Mouse (Mus musculus) MEL (cell line): ENCODE measurements around the gene Keap1. TPM values are rescaled to one million over a fixed set of nuclear protein-coding genes. Genes with fewer than 3 reads are reported as not detected.
A peak's percentile ranks its signal among the peaks of the same experiment; 100 is the strongest.
"Not testable (repeated sequence)": the region's sequence is repeated elsewhere in the genome, so short reads cannot be mapped to it uniquely, and the experiment has no call there.

Source experiments
- DNase-seq: peaks from one replicate; pipeline ENCODE4 v3.0.0; 2011; ENCODE audit warnings: low read depth, low spot score
- H3K27ac ChIP-seq: 2 replicates; pipeline ENCODE4 v1.5.1; 2012; ENCODE audit warnings: low read depth, mild to moderate bottlenecking, control low read depth, low read length, moderate library complexity; ENCODE audit not compliant: control insufficient read depth
- H3K27me3 ChIP-seq, 2 experiments: fragments of 150-350 bp in 1 of 2; sonication (generic) in 1 of 2; 2 replicates each; pipeline ENCODE4 v1.6.1; 2012; ENCODE audit warnings: low read length in 2 of 2, mild to moderate bottlenecking in 2 of 2, improper control_type of control experiment in 1 of 2, moderate library complexity in 1 of 2; ENCODE audit not compliant: insufficient read depth in 2 of 2, control insufficient read depth in 1 of 2
- H3K36me3 ChIP-seq, 2 experiments: 2 replicates each; pipeline ENCODE4 v1.6.1; 2012 to 2014; ENCODE audit warnings: low read length in 2 of 2, improper control_type of control experiment in 1 of 2, inconsistent platforms in 1 of 2, mild to moderate bottlenecking in 1 of 2; ENCODE audit not compliant: insufficient read depth in 2 of 2, control insufficient read depth in 1 of 2
- H3K4me1 ChIP-seq, 2 experiments: fragments of 150-350 bp in 1 of 2; sonication (generic) in 1 of 2; 2 replicates each; pipeline ENCODE4 v1.6.1; 2012; ENCODE audit warnings: low read length in 2 of 2, improper control_type of control experiment in 1 of 2, mild to moderate bottlenecking in 1 of 2; ENCODE audit not compliant: insufficient read depth in 2 of 2, control insufficient read depth in 1 of 2
- H3K4me3 ChIP-seq, 2 experiments: fragments of 150-350 bp in 1 of 2; sonication (generic) in 1 of 2; 2 replicates each; pipeline ENCODE4 v1.5.1; 2012; ENCODE audit warnings: low read depth in 2 of 2, low read length in 2 of 2, mild to moderate bottlenecking in 2 of 2, moderate library complexity in 2 of 2, control low read depth in 1 of 2, improper control_type of control experiment in 1 of 2; ENCODE audit not compliant: control insufficient read depth in 1 of 2, insufficient read depth in 1 of 2
- H3K79me2 ChIP-seq: 2 replicates; pipeline ENCODE4 v1.6.1; 2012; ENCODE audit warnings: mild to moderate bottlenecking, low read length, moderate library complexity; ENCODE audit not compliant: control insufficient read depth, poor library complexity, insufficient read depth
- H3K9ac ChIP-seq: 2 replicates; pipeline ENCODE4 v1.6.1; 2012; ENCODE audit warnings: low read depth, mild to moderate bottlenecking, control low read depth, low read length, moderate library complexity; ENCODE audit not compliant: control insufficient read depth, poor library complexity, severe bottlenecking
- H3K9me3 ChIP-seq: fragments of 150-350 bp; sonication (generic); replicated peaks from 2 replicates; pipeline ENCODE4 v1.6.1; 2012; ENCODE audit warnings: mild to moderate bottlenecking, low read length, improper control_type of control experiment, moderate library complexity; ENCODE audit not compliant: insufficient read depth
- BHLHE40 ChIP-seq: IDR thresholded peaks from 2 replicates; pipeline ENCODE4 v1.6.1; 2012; ENCODE audit warnings: low read depth, mild to moderate bottlenecking, inconsistent platforms, low read length, improper control_type of control experiment, borderline replicate concordance
- CHD1 ChIP-seq: IDR thresholded peaks from 2 replicates; pipeline ENCODE4 v1.6.1; 2012; ENCODE audit warnings: low read depth, mild to moderate bottlenecking, inconsistent platforms, low read length, improper control_type of control experiment
- CTCF ChIP-seq, 3 experiments: IDR thresholded peaks in 2 of 3; conservative IDR thresholded peaks in 1 of 3; 2 replicates each; pipeline ENCODE4 v1.5.1; 2011 to 2012; ENCODE audit warnings: low read length in 3 of 3, low read depth in 2 of 3, mild to moderate bottlenecking in 2 of 3, improper control_type of control experiment in 1 of 3, inconsistent platforms in 1 of 3, mixed read lengths in 1 of 3, moderate library complexity in 1 of 3; ENCODE audit not compliant: control insufficient read depth in 1 of 3, insufficient read depth in 1 of 3, poor library complexity in 1 of 3, severe bottlenecking in 1 of 3
- E2F4 ChIP-seq: IDR thresholded peaks from 2 replicates; pipeline ENCODE4 v1.6.1; 2011; ENCODE audit warnings: low read depth, low read length, improper control_type of control experiment, borderline replicate concordance
- GABPA ChIP-seq: IDR thresholded peaks from 2 replicates; pipeline ENCODE4 v1.6.1; 2012; ENCODE audit warnings: low read depth, mild to moderate bottlenecking, inconsistent platforms, low read length, improper control_type of control experiment, moderate library complexity
- GATA1 ChIP-seq: IDR thresholded peaks from 2 replicates; pipeline ENCODE4 v1.6.1; 2011; ENCODE audit warnings: low read depth, low read length, improper control_type of control experiment
- JUND ChIP-seq: IDR thresholded peaks from 2 replicates; pipeline ENCODE4 v1.6.1; 2011; ENCODE audit warnings: low read depth, mild to moderate bottlenecking, improper control_type of control experiment, low read length
- MAX ChIP-seq: IDR thresholded peaks from 2 replicates; pipeline ENCODE4 v1.6.1; 2011; ENCODE audit warnings: low read length, improper control_type of control experiment
- MXI1 ChIP-seq: IDR thresholded peaks from 2 replicates; pipeline ENCODE4 v1.6.1; 2011; ENCODE audit warnings: mild to moderate bottlenecking, low read depth, low read length, improper control_type of control experiment
- MYC ChIP-seq: IDR thresholded peaks from 2 replicates; pipeline ENCODE4 v1.6.1; 2011; ENCODE audit warnings: low read depth, mild to moderate bottlenecking, low read length, improper control_type of control experiment, moderate library complexity
- NELFE ChIP-seq: IDR thresholded peaks from 2 replicates; pipeline ENCODE4 v1.6.1; 2011; ENCODE audit warnings: low read depth, low read length, improper control_type of control experiment
- NRF1 ChIP-seq: IDR thresholded peaks from 2 replicates; pipeline ENCODE4 v1.6.1; 2014; ENCODE audit warnings: low read depth, mild to moderate bottlenecking, inconsistent platforms, low read length, improper control_type of control experiment, moderate library complexity; ENCODE audit not compliant: poor library complexity, insufficient read depth, severe bottlenecking
- POLR2AphosphoS5 ChIP-seq: IDR thresholded peaks from 2 replicates; pipeline ENCODE4 v1.6.1; 2012; ENCODE audit warnings: low read depth, borderline replicate concordance, mild to moderate bottlenecking, inconsistent platforms, low read length, moderate library complexity, mixed read lengths
- RCOR1 ChIP-seq: IDR thresholded peaks from 2 replicates; pipeline ENCODE4 v1.6.1; 2012; ENCODE audit warnings: low read depth, mild to moderate bottlenecking, inconsistent platforms, low read length, improper control_type of control experiment
- TAL1 ChIP-seq: IDR thresholded peaks from 2 replicates; pipeline ENCODE4 v1.6.1; 2012; ENCODE audit warnings: mild to moderate bottlenecking, inconsistent platforms, low read length, moderate library complexity, mixed read lengths
- TBP ChIP-seq: IDR thresholded peaks from 2 replicates; pipeline ENCODE4 v1.8.0; 2011; ENCODE audit warnings: low read depth, low read length, improper control_type of control experiment
- TCF12 ChIP-seq: IDR thresholded peaks from 2 replicates; pipeline ENCODE4 v1.6.1; 2014; ENCODE audit warnings: low read depth, mild to moderate bottlenecking, inconsistent platforms, low read length, improper control_type of control experiment, moderate library complexity
- UBTF ChIP-seq: IDR thresholded peaks from 2 replicates; pipeline ENCODE4 v1.6.1; 2012; ENCODE audit warnings: low read depth, mild to moderate bottlenecking, inconsistent platforms, low read length, improper control_type of control experiment, moderate library complexity, borderline replicate concordance; ENCODE audit not compliant: insufficient read depth
- USF1 ChIP-seq: IDR thresholded peaks from 2 replicates; pipeline ENCODE4 v1.6.1; 2014; ENCODE audit warnings: low read depth, mild to moderate bottlenecking, inconsistent platforms, low read length, improper control_type of control experiment, moderate library complexity
- ZC3H11A ChIP-seq: IDR thresholded peaks from 2 replicates; pipeline ENCODE4 v1.6.1; 2012; ENCODE audit warnings: low read depth, mild to moderate bottlenecking, inconsistent platforms, low read length, improper control_type of control experiment
- ZNF384 ChIP-seq: IDR thresholded peaks from 2 replicates; pipeline ENCODE4 v1.6.1; 2012; ENCODE audit warnings: low read depth, mild to moderate bottlenecking, inconsistent platforms, low read length, improper control_type of control experiment
- polyA plus RNA-seq, 2 experiments: library from polyadenylated mRNA; stranded (reverse) in 1 of 2; unstranded in 1 of 2; fragments of >175 nt in 1 of 2; fragments of >200 nt in 1 of 2; gene quantifications; 2 replicates each; pipeline versions ENCODE4 v1.2.1 to v1.2.4; 2012; ENCODE audit warnings: low replicate concordance in 2 of 2, low read depth in 1 of 2; ENCODE audit not compliant: insufficient read length in 2 of 2, insufficient read depth in 1 of 2, missing spikeins in 1 of 2
- total RNA-seq: library from RNA; depleted of rRNA; stranded (reverse); fragments of 300-350 nt; gene quantifications from 2 replicates; pipeline ENCODE4 v1.2.3, GENCODE M21; 2012

Keap1 gene
- total and polyA plus RNA-seq, 3 experiments, result 67.5 to 174 (median 171) TPM

DNA sequence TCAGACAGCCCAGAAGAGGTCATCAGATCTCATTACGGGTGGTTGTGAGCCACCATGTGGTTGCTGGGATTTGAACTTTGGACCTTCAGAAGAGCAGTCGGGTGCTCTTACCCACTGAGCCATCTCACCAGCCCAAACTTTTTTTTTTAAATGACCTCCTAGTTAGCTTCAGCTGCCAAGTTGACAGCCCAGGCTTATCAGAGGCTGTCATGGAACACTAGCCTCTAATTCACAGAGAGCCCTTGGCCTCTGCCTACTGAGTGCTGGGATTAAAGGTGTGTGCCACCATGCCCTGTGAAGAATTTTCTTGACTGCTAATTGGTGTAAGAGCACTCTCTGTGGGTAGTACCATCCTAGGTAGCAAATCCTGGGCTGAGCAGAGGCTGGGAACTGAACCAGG lies 15.7 kb downstream of the Keap1 start:
- not testable (repeated sequence) for H3K27ac ChIP-seq, H3K27me3 ChIP-seq, H3K9ac ChIP-seq, H3K79me2 ChIP-seq, H3K9me3 ChIP-seq, H3K4me3 ChIP-seq
- DNase-seq, result peak; percentile 61
- H3K4me1 ChIP-seq, result peaks cover 4 to 28% of the 10 kb centered on the region in 2 experiments; a peak in 3 of 4 replicates
- TF ChIP-seq CTCF (IDR thresholded peaks at IDR 0.05 in 2 of 3, conservative IDR thresholded peaks at IDR 0.05 in 1 of 3; ENCODE audit: control insufficient read depth in 1 of 3, insufficient read depth in 1 of 3, low read depth in 2 of 3, low read length in 3 of 3, poor library complexity in 1 of 3, severe bottlenecking in 1 of 3), result 0 out of 6 replicates have a peak, but pooled peaks of 1 of the 3 experiments have one; percentile 2
- peak; percentile 89 for TF ChIP-seq TBP
- H3K36me3 ChIP-seq, result peaks cover 0 to 24% of the 10 kb centered on the region in 2 experiments; a peak in 2 of 4 replicates

DNA sequence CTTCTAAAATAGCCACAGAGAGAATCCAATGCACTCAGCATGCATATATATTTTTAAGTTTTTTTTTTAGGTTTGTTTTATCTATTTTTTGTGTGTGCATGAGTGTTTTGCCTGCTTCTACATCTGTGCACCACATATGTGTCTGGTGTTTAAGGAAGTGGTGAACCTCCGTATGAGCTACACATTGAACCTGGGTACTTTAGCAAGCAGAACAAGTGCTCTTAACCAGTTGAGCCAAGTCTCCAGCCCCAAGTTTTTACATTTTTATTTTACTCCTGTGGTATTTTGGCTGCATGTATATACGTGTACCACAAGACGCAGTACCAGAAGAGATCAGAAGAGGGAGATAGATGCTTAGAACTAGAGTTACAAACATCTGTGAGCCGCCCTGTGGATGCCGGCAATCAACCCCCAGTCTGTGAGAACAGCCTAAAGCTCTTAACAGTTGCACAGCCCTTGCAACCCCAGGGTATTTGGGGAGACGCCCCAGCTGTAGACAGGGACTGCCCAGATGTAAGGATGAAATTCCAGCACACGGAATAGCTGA lies 17.7 kb downstream of the Keap1 start:
- Histone ChIP-seq H3K9me3 (no peaks in the 10 kb centered on the region), H3K27me3 (no peaks in the 10 kb centered on the region), H3K79me2 (no peaks in the 10 kb centered on the region), H3K9ac (peak overlapping the region; percentile 70), H3K36me3 (peaks cover 0 to 23% of the 10 kb centered on the region in 2 experiments; a peak in 2 of 4 replicates), H3K4me1 (peaks cover 2 to 23% of the 10 kb centered on the region in 2 experiments; a peak in 3 of 4 replicates), H3K27ac (peak overlapping the region; percentile 83), H3K4me3 (peak overlapping the region; percentile 23 to 63)
- peak; percentile 99 for DNase-seq
- peak; percentile 82; the same call in 1 of the 2 replicates for TF ChIP-seq UBTF
- no peak for TF ChIP-seq JUND
- TF ChIP-seq CTCF (IDR thresholded peaks at IDR 0.05 in 2 of 3, conservative IDR thresholded peaks at IDR 0.05 in 1 of 3; ENCODE audit: control insufficient read depth in 1 of 3, insufficient read depth in 1 of 3, low read depth in 2 of 3, low read length in 3 of 3, poor library complexity in 1 of 3, severe bottlenecking in 1 of 3), result peak in 2 of 3 experiments; percentile 66 to 94; a peak in 4 of 6 replicates
- peak; percentile 50; the same call in 1 of the 2 replicates for TF ChIP-seq TBP

DNA sequence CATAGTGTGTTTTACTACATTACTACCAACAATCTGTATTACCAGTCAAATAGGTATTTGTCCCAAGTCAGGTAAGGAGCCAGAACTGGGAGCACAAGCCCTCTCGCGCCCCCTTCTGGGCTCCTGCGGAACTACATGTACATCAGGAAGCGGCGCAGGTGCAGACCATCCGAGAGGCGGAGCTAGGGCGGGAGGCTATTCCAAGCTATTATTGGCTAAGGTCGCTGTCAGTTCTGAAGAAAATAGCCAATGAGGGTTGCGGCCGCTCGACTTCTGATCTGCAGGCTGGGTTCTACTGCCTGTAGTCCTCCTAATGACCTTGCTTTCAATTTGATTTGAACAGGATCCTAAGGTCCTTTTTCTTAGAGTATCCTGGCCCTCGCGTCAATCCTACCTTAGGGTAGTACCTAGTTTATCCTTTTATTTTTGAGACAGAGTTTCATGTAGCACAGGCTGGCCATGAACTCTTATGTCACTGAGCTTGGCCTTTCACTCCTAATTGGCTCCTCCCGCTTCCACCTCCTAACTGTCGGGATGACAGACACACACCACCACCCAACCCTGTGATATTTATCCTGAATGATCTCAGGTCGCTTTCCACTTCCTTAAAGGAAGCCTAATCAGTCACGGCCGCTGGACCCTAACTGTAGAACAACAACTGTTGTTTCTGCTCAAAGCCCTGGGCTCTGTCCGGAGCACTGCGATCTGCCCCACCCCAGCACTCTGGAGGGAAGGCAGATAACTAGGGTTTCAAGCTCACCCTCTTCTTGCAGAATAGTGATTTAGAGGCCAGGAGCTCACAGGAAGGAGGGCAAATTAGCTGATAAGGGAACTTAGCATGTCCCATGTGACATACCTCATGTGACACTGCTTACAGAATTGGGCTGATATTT lies 18.4 kb downstream of the Keap1 start:
- Histone ChIP-seq H3K36me3 (peaks cover 0 to 20% of the 10 kb centered on the region in 2 experiments; a peak in 2 of 4 replicates), H3K27ac (peak overlapping the region; percentile 83), H3K4me3 (peak overlapping the region; percentile 47 to 63), H3K9ac (peak overlapping the region; percentile 70), H3K27me3 (no peaks in the 10 kb centered on the region), H3K79me2 (no peaks in the 10 kb centered on the region), H3K4me1 (peaks cover 2 to 19% of the 10 kb centered on the region in 2 experiments; a peak in 3 of 4 replicates), H3K9me3 (no peaks in the 10 kb centered on the region)
- DNase-seq, result peak; percentile 100
- TF ChIP-seq ZNF384, result no peak
- peak; percentile 88 for TF ChIP-seq TBP
- TF ChIP-seq GABPA, result no peak
- TF ChIP-seq GATA1, result peak; percentile 96
- no peak for TF ChIP-seq MXI1
- no peak for TF ChIP-seq RCOR1
- TF ChIP-seq ZC3H11A, result no peak
- TF ChIP-seq USF1, result no peak
- no peak for TF ChIP-seq CHD1
- TF ChIP-seq MAX, result no peak
- no peak for TF ChIP-seq TCF12
- peak; percentile 77 for TF ChIP-seq TAL1
- TF ChIP-seq E2F4, result no peak
- no peak for TF ChIP-seq NELFE
- TF ChIP-seq BHLHE40, result no peak
- TF ChIP-seq MYC, result no peak
- TF ChIP-seq POLR2AphosphoS5, result peak; percentile 88; the same call in 1 of the 2 replicates
- TF ChIP-seq NRF1, result no peak
- TF ChIP-seq CTCF (IDR thresholded peaks at IDR 0.05 in 2 of 3, conservative IDR thresholded peaks at IDR 0.05 in 1 of 3; ENCODE audit: control insufficient read depth in 1 of 3, insufficient read depth in 1 of 3, low read depth in 2 of 3, low read length in 3 of 3, poor library complexity in 1 of 3, severe bottlenecking in 1 of 3), result peak in 2 of 3 experiments; percentile 100; a peak in 4 of 6 replicates
